Mouse (Mus musculus) kidney, postnatal 4 days (tissue): Measurements from ENCODE around the gene Arhgap6.
A peak's percentile ranks its signal among the peaks of the same experiment; 100 is the strongest.
"Not testable (repeated sequence)": the region's sequence is repeated elsewhere in the genome, so short reads cannot be mapped to it uniquely, and the experiment has no call there.

Source experiments
- DNase-seq, 2 experiments: peaks; one replicate each; pipeline ENCODE4 v3.0.0; 2021; ENCODE audit warnings: mixed read lengths in 2 of 2

The Arhgap6 gene

DNA sequence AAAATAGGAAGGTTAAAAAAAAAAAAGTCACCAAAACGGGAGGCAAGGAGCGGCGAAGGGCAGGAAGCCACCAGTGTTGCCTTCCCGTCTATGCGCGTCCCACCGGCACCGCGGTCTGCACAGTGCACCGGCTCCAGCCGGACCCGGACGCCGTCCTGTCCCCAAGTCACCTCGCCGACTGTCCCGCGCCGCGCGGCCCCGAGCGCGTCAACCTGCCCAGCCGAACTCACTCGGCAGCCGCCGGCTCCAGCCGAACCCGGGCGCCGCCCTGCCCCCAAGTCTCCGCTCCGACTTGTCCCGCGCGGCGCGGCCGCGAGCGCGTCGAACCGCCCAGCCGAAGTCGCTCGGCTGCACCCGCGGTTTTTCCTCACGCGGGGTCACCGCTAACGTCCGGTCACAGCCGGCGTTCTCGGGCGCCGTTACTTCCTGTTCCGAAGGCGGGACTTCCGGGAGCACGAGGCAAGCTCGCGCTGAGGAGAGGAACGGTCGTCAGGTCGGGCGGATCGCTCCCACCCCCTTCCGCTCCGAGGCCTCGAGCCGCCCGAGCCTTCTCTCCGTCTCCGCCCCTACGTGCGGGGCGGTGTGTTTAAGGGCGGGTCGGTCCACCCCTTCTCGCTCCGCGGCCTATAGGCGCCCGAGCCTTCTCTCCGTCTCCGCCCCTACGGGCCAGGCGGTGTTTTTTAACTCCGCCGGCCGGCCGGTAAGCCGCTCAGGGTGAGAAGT lies 525.2 kb downstream of the Arhgap6 start, which contains the start of gene Hccs:
Hccs (minus strand) TSS at position 428 of the 723 bp plus-strand sequence.
- DNase-seq = peak; percentile 89 to 94

DNA sequence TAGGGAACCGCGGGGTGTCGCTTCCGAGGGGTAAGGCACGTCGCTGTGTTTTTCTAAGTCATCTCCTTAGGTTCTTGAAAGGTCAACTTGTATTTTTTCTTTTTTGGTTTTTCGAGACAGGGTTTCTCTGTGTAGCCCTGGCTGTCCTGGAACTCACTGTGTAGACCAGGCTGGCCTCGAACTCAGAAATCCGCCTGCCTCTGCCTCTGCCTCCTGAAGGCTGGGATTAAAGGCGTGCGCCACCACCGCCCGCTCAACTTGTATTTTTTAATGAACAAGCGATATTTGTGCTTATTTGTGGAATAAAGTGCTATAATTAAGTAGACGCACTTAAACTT lies 525.7 kb downstream of the Arhgap6 start:
- DNase-seq = not testable (repeated sequence)

DNA sequence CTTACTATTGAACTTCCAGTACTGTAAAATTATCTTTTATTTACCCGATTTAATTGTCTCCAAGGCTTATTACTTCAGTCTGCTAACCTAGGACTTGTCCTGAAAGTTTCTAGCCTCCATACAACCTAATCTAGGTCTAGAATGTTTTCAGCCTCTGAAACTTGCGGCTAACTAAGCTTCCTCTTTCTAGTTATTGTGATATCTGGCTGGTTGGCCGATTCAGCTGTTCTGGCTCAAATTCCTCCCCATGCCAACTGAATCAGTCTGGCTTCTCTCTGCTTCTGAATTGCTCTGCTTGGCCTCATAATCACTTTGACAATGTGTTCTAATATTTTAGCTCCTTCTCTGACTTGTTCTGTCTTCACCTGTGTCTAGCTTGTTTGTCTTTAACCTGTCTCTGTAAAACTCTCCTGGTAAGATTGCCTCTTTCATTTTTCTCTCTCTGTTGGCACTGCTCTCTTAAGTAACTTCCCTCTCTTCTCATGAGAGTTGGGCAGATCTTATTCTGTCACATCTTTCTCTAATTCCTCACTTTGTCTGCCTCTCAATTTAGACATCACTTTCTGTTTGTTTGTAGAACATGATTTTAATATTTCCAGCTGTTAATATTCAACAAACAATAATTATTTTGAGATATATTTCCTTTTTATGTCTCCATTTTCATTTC lies 531.2 kb downstream of the Arhgap6 start:
- no peak for DNase-seq

DNA sequence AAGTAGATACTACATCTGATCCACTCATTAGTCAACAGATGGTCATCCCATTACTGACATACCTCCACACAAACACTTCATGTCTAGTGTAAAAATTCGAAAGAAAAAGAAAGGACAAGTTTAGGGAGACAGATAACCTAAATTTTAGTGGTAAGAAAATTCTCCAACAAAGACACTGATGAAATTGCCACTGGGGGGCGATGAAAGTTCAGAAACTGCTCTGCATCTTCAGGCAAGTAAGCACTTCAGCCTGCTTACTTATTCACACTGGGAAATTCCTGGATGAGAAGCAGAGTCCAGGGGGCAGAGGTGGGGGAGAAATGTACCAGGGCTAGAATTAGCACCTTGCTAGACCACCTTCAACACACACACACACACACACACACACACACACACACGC lies 537.4 kb downstream of the Arhgap6 start:
- peak; percentile 63 to 73 for DNase-seq

DNA sequence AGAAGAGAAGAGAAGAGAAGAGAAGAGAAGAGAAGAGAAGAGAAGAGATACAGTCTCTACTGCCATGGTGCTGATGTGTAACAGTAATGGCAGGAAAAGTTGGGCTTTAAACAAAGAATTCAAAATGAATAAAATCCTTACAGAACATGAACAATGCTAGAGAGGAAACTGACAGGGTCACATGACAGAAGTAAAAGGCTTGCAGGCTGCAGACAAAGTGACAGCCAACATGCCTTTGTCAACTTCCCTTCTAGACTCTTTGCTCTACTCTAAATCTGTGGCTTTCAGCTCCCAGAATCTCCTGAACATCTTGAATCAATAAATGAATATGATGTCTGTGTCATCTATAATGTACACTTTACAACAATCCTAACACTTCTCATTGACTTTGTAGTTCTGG lies 542.7 kb downstream of the Arhgap6 start:
- DNase-seq = no peak

DNA sequence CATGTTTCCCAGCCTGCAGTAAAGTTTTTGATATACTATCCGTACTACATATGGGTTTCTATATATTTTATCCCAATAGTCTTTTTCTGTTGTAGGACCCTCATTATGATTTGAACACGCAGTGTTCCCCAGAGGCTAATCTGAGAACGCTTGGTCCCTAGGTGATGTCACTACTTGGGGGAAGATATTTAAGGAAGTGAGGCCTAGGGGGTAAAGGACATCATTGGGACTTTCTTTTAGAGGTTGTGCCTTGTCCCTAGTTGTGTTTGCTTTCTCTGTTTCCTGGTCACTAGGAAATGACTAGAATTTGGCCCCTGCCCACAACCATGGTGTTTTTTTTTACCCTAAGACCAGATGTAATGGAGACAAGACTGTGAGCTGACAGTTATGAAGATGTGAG lies 543.3 kb downstream of the Arhgap6 start:
- DNase-seq = no peak
